Mouse (Mus musculus) testis, postnatal 10 days (tissue): ENCODE results near the gene Hpcal1.

Experiments used
- DNase-seq: peaks from one replicate; pipeline ENCODE4 v3.0.0; 2021; ENCODE audit warnings: low spot score

The Hpcal1 gene

GRCm38 (mm10) chr12:17712571-17712970 is 21.9 kb downstream of the Hpcal1 start:
- no peak for DNase-seq

- no peak for DNase-seq
These were observed 25.2 kb downstream of the Hpcal1 start for GRCm38 (mm10) chr12:17715720-17716478.

- DNase-seq: no peak
These were observed 26.6 kb downstream of the Hpcal1 start for GRCm38 (mm10) chr12:17717257-17717656.

GRCm38 (mm10) chr12:17718146-17718545 is 27.5 kb downstream of the Hpcal1 start:
- DNase-seq: no peak

- DNase-seq: no peak
These were observed 30.4 kb downstream of the Hpcal1 start for GRCm38 (mm10) chr12:17721058-17721457.

- DNase-seq: no peak
These were observed 32.0 kb downstream of the Hpcal1 start for GRCm38 (mm10) chr12:17722452-17723181.

GRCm38 (mm10) chr12:17723182-17723570 is 32.5 kb downstream of the Hpcal1 start:
- DNase-seq: no peak

- no peak for DNase-seq
These were observed 33.3 kb downstream of the Hpcal1 start for GRCm38 (mm10) chr12:17723999-17724398.

- no peak for DNase-seq
These were observed 33.9 kb downstream of the Hpcal1 start for GRCm38 (mm10) chr12:17724412-17725090.

GRCm38 (mm10) chr12:17725592-17725991 is 34.9 kb downstream of the Hpcal1 start:
- no peak for DNase-seq

- no peak for DNase-seq
These were observed 36.1 kb downstream of the Hpcal1 start for GRCm38 (mm10) chr12:17726576-17727320.

- peak; percentile 74 for DNase-seq
These were observed 37.2 kb downstream of the Hpcal1 start for GRCm38 (mm10) chr12:17727676-17728339.

GRCm38 (mm10) chr12:17729211-17729900 is 38.7 kb downstream of the Hpcal1 start:
- peak; percentile 68 for DNase-seq

- DNase-seq: no peak
These were observed 41.4 kb downstream of the Hpcal1 start for GRCm38 (mm10) chr12:17732006-17732405.

GRCm38 (mm10) chr12:17732546-17732945 is 41.9 kb downstream of the Hpcal1 start:
- no peak for DNase-seq

- peak; percentile 59 for DNase-seq
These were observed 42.7 kb downstream of the Hpcal1 start for GRCm38 (mm10) chr12:17733114-17733904.

- no peak for DNase-seq
These were observed 45.7 kb downstream of the Hpcal1 start for GRCm38 (mm10) chr12:17736396-17736795.

- DNase-seq: no peak
These were observed 46.4 kb downstream of the Hpcal1 start for GRCm38 (mm10) chr12:17736859-17737577.

- no peak for DNase-seq
These were observed 47.2 kb downstream of the Hpcal1 start for GRCm38 (mm10) chr12:17737808-17738207.
